Mouse (Mus musculus): ENCODE data around the gene Foxp4. TPM values are rescaled to one million over a fixed set of nuclear protein-coding genes. Genes with fewer than 3 reads are reported as not detected.

Gene Foxp4
- total and polyA plus RNA-seq, 3 experiments: 3.3 to 41.7 (median 9.9) TPM

DNA sequence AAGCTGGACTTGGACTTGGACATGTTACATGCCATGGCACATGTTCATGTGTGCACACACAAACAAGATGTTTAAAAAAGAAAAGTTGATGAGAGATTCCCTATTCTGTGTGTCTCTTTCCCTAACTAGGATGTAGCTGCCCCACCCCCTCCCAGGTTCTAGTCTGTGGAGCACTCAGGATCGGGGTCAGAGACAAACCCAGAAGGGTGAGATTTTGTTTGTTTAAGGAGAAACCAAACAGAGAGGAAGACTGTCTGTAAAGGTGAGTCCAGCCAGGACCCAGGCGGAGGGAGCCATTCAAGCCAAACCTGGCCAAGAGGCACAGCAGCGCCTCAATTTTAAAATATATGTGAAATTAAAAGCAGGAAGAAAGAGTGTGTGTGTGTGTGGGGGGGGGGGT lies 7.2 kb downstream of the Foxp4 start:
- DNase-seq (ENCODE audit: extremely low read depth): no peak
- Histone ChIP-seq H3K79me2 (replicated peaks; ENCODE audit: control insufficient read depth, extremely low read depth, insufficient read depth, poor library complexity, severe bottlenecking) (no peaks in the 10 kb centered on the region; the same call in 1 of the 2 replicates), H3K36me3 (replicated peaks in 1 of 2; ENCODE audit: control insufficient read depth in 1 of 2, insufficient read depth in 1 of 2, low read length in 1 of 2) (peaks cover 6 to 86% of the 10 kb centered on the region in 2 experiments), H3K9ac (ENCODE audit: insufficient read depth, low read depth) (no peak overlapping the region), H3K27me3 (replicated peaks) (no peaks in the 10 kb centered on the region), H3K27ac (ENCODE audit: insufficient read depth, low read depth) (no peak overlapping the region), H3K4me3 (replicated peaks in 1 of 3; ENCODE audit: low read depth in 2 of 3, low read length in 2 of 3, poor library complexity in 1 of 3) (no peak overlapping the region), H3K4me1 (ENCODE audit: control insufficient read depth in 1 of 2, insufficient read depth in 2 of 2) (peaks cover 0 to 10% of the 10 kb centered on the region in 2 experiments; a peak in 2 of 4 replicates), H3K4me2 (ENCODE audit: insufficient read depth, low read depth, poor library complexity, severe bottlenecking) (no peak overlapping the region), H3K9me3 (replicated peaks; ENCODE audit: low read length) (no peaks in the 10 kb centered on the region)
- in situ Hi-C loops (cut with MboI; ENCODE audit: low pct_ligation_motif_present, low pct_unique_long_range_greater_than_20kb, low sequenced_read_pairs): no loop called here
- TF ChIP-seq MAX (IDR thresholded peaks at IDR 0.05; ENCODE audit: low read length) (no peak), JUN (IDR thresholded peaks at IDR 0.05; ENCODE audit: insufficient read depth, low read depth, low read length) (no peak)
- dilution Hi-C loops (cut with MboI; ENCODE audit: extremely low pct_ligation_motif_present, extremely low pct_unique_long_range_greater_than_20kb, low sequenced_read_pairs): no loop called here

DNA sequence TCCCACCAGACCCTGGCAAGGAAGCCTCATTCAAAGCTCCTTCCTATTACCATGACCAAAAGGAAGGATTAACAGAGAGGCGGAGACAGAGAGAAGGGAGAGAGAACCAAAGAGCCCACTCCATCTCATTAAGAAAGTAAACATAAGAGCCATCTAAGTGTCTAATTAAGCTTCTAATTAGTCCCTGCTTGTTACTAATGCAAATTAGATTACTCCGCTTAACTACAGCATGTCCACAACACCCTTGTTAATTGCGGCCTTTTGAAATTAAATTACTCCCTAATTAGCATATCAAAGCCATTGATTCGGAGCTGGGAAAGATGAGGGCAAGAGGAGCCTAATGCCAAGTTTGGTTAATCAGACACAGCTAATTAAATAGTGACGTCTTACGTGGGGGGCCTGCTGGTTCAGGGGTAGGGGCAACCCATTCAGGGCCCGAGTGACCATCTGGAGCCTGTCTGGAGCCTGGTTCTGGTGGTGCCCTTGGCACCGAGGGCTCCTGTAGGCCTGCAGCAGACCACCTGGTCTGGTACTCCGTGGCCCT lies 9.7 kb downstream of the Foxp4 start:
- H3K27me3 ChIP-seq (replicated peaks): no peaks in the 10 kb centered on the region
- no peak overlapping the region for H3K4me2 ChIP-seq (ENCODE audit: insufficient read depth, low read depth, poor library complexity, severe bottlenecking)
- no peak overlapping the region for H3K4me3 ChIP-seq (replicated peaks in 1 of 3; ENCODE audit: low read depth in 2 of 3, low read length in 2 of 3, poor library complexity in 1 of 3)
- H3K36me3 ChIP-seq (replicated peaks in 1 of 2; ENCODE audit: control insufficient read depth in 1 of 2, insufficient read depth in 1 of 2, low read length in 1 of 2): peaks cover 5 to 83% of the 10 kb centered on the region in 2 experiments
- H3K4me1 ChIP-seq (ENCODE audit: control insufficient read depth in 1 of 2, insufficient read depth in 2 of 2): no peaks in the 10 kb centered on the region; a peak in 1 of 4 replicates
- no peak for DNase-seq (ENCODE audit: extremely low read depth)
- TF ChIP-seq POLR2AphosphoS2 (IDR thresholded peaks at IDR 0.05; ENCODE audit: low read depth, low read length): no peak
- no peak for TF ChIP-seq POLR2A (IDR thresholded peaks at IDR 0.05; ENCODE audit: low read depth, low read length)
- no peak for TF ChIP-seq USF2 (conservative IDR thresholded peaks at IDR 0.05; ENCODE audit: low read depth, low read length)
- no peak for TF ChIP-seq USF1 (IDR thresholded peaks at IDR 0.05; ENCODE audit: low read depth, low read length)
- TF ChIP-seq IRF4 (IDR thresholded peaks at IDR 0.05; ENCODE audit: low read depth, low read length): no peak
- no peak for TF ChIP-seq MAX (IDR thresholded peaks at IDR 0.05; ENCODE audit: low read length)
- TF ChIP-seq MXI1 (IDR thresholded peaks at IDR 0.05; ENCODE audit: low read depth, low read length): no peak
- no peak for TF ChIP-seq NRF1 (IDR thresholded peaks at IDR 0.05; ENCODE audit: low read depth, low read length)
- no peak for TF ChIP-seq TBP (conservative IDR thresholded peaks at IDR 0.05; ENCODE audit: low read depth, low read length)
- TF ChIP-seq JUN (IDR thresholded peaks at IDR 0.05; ENCODE audit: insufficient read depth, low read depth, low read length): no peak
- no peak for TF ChIP-seq CHD2 (IDR thresholded peaks at IDR 0.05; ENCODE audit: low read length)
- in situ Hi-C loops (cut with MboI; ENCODE audit: low pct_ligation_motif_present, low pct_unique_long_range_greater_than_20kb, low sequenced_read_pairs): no loop called here
- no peak overlapping the region for H3K9ac ChIP-seq (ENCODE audit: insufficient read depth, low read depth)
- H3K79me2 ChIP-seq (replicated peaks; ENCODE audit: control insufficient read depth, extremely low read depth, insufficient read depth, poor library complexity, severe bottlenecking): no peaks in the 10 kb centered on the region; the same call in 1 of the 2 replicates
- dilution Hi-C loops (cut with MboI; ENCODE audit: extremely low pct_ligation_motif_present, extremely low pct_unique_long_range_greater_than_20kb, low sequenced_read_pairs): no loop called here
- no peaks in the 10 kb centered on the region for H3K9me3 ChIP-seq (replicated peaks; ENCODE audit: low read length)
- H3K27ac ChIP-seq (ENCODE audit: insufficient read depth, low read depth): no peak overlapping the region
